Mouse (Mus musculus): Measurements from ENCODE around the gene Gm43191.

The Gm43191 gene

GRCm38 (mm10) chr3:116622641-116623040, 58.4 kb downstream of the Gm43191 start:
- no peak for DNase-seq (ENCODE audit: low spot score)

- peak; percentile 59 for DNase-seq (ENCODE audit: low spot score)
These were observed 60.3 kb downstream of the Gm43191 start for GRCm38 (mm10) chr3:116620636-116621370.

GRCm38 (mm10) chr3:116618855-116619254, 62.2 kb downstream of the Gm43191 start:
- no peak for DNase-seq (ENCODE audit: low spot score)

GRCm38 (mm10) chr3:116615318-116616068, 65.6 kb downstream of the Gm43191 start:
- no peak for DNase-seq (ENCODE audit: low spot score)

GRCm38 (mm10) chr3:116614295-116614892, 66.7 kb downstream of the Gm43191 start, which contains the start of gene Trmt13:
Trmt13 (minus strand) TSS chr3:116614587.
- DNase-seq (ENCODE audit: low spot score), result no peak

- DNase-seq (ENCODE audit: low spot score), result no peak
These were observed 76.5 kb downstream of the Gm43191 start for GRCm38 (mm10) chr3:116604570-116604969.

GRCm38 (mm10) chr3:116601781-116602180, 79.3 kb downstream of the Gm43191 start:
- DNase-seq (ENCODE audit: low spot score), result no peak

GRCm38 (mm10) chr3:116601005-116601404, 80.1 kb downstream of the Gm43191 start:
- DNase-seq (ENCODE audit: low spot score), result no peak

- DNase-seq (ENCODE audit: low spot score), result no peak
These were observed 81.4 kb downstream of the Gm43191 start for GRCm38 (mm10) chr3:116599705-116600104.

GRCm38 (mm10) chr3:116595603-116595991, 85.5 kb downstream of the Gm43191 start:
- peak; percentile 28 for DNase-seq (ENCODE audit: low spot score)

- peak; percentile 98 for DNase-seq (ENCODE audit: low spot score)
These were observed 86.1 kb downstream of the Gm43191 start, which contains the start of gene Sass6 for GRCm38 (mm10) chr3:116594728-116595602. Sass6 (plus strand) TSS chr3:116594982.

GRCm38 (mm10) chr3:116594076-116594727, 86.9 kb downstream of the Gm43191 start:
- DNase-seq (ENCODE audit: low spot score), result peak; percentile 6
